Mouse (Mus musculus): Measurements from ENCODE around the gene Pigl. TPM values are rescaled to one million over a fixed set of nuclear protein-coding genes. Genes with fewer than 3 reads are reported as not detected.
"Not testable (repeated sequence)": the region's sequence is repeated elsewhere in the genome, so short reads cannot be mapped to it uniquely, and the experiment has no call there.

Pigl gene
- total RNA-seq, 2 experiments from 2014 or later, result 2.2 to 2.6 TPM

- peak overlapping the region; percentile 24; the same call in 1 of the 2 replicates for H3K27ac ChIP-seq
- no peak for TF ChIP-seq CTCF (IDR thresholded peaks at IDR 0.05)
- intact Hi-C loops (cut with DNase I), result no loop called here
- peak overlapping the region; percentile 1; the same call in 1 of the 2 replicates for H3K4me3 ChIP-seq
- peak; percentile 24 for DNase-seq
Observed at GRCm38 (mm10) chr11:62478931-62479330, 20.7 kb downstream of the Pigl start.

GRCm38 (mm10) chr11:62479581-62479980 is 21.3 kb downstream of the Pigl start:
- DNase-seq, result no peak
- no peak for TF ChIP-seq CTCF (IDR thresholded peaks at IDR 0.05)
- Histone ChIP-seq H3K27ac (peak overlapping the region; percentile 24; the same call in 1 of the 2 replicates), H3K4me3 (no peak overlapping the region)
- intact Hi-C loops (cut with DNase I), result no loop called here

- H3K27ac ChIP-seq, result no peak overlapping the region
- no peak for TF ChIP-seq CTCF (IDR thresholded peaks at IDR 0.05)
- H3K4me3 ChIP-seq, result no peak overlapping the region
- no peak for DNase-seq
- intact Hi-C loops (cut with DNase I), result no loop called here
Observed at GRCm38 (mm10) chr11:62486949-62487348, 28.7 kb downstream of the Pigl start.

GRCm38 (mm10) chr11:62487540-62488350 is 29.5 kb downstream of the Pigl start:
- no peak for TF ChIP-seq CTCF (IDR thresholded peaks at IDR 0.05)
- no peak overlapping the region for H3K4me3 ChIP-seq
- intact Hi-C loops (cut with DNase I), result no loop called here
- no peak for DNase-seq
- 0 out of 2 replicates have a peak overlapping the region, but pooled peaks have one; percentile 20 for H3K27ac ChIP-seq

- TF ChIP-seq CTCF (IDR thresholded peaks at IDR 0.05), result no peak
- H3K4me3 ChIP-seq, result no peak overlapping the region
- no peak for DNase-seq
- H3K27ac ChIP-seq, result no peak overlapping the region
- intact Hi-C loops (cut with DNase I), result loop anchor here (5.0 kb wide), 1 partner anchor 36 kb away; the partner anchor contains the start of genes Ncor1 and Pigl
Observed at GRCm38 (mm10) chr11:62493701-62494100, 35.4 kb downstream of the Pigl start.

- peak overlapping the region; percentile 41 for H3K4me3 ChIP-seq
Observed at GRCm38 (mm10) chr11:62494754-62495275, 36.6 kb downstream of the Pigl start.

GRCm38 (mm10) chr11:62495276-62495801 is 37.1 kb downstream of the Pigl start:
- intact Hi-C loops (cut with DNase I), result loop anchor here (5.0 kb wide), 1 partner anchor 98 kb away; no protein-coding TSS in a partner anchor
- peak overlapping the region; percentile 81 for H3K27ac ChIP-seq
- peak overlapping the region; percentile 41 for H3K4me3 ChIP-seq
- no peak for TF ChIP-seq CTCF (IDR thresholded peaks at IDR 0.05)
- peak; percentile 70 for DNase-seq

More at GRCm38 (mm10) chr11:62494754-62495275, 36.6 kb downstream of the Pigl start:
- peak overlapping the region; percentile 81 for H3K27ac ChIP-seq
- DNase-seq, result peak; percentile 32
- TF ChIP-seq CTCF (IDR thresholded peaks at IDR 0.05), result no peak
- intact Hi-C loops (cut with DNase I), result loop anchor here (5.0 kb wide), 2 partner anchors 38 to 98 kb away; partner anchors contain the start of genes Ncor1 and Pigl

- peak; percentile 74 for TF ChIP-seq CTCF (IDR thresholded peaks at IDR 0.05)
- H3K27ac ChIP-seq, result peak overlapping the region; percentile 81
- peak; percentile 29 for DNase-seq
- intact Hi-C loops (cut with DNase I), result loop anchor here (5.0 kb wide), 1 partner anchor 99 kb away; no protein-coding TSS in a partner anchor
- no peak overlapping the region for H3K4me3 ChIP-seq
Observed at GRCm38 (mm10) chr11:62496151-62496715, 38.0 kb downstream of the Pigl start.

- H3K27ac ChIP-seq, result peak overlapping the region; percentile 20
- intact Hi-C loops (cut with DNase I), result loop anchor here (5.0 kb wide), 1 partner anchor 100 kb away; no protein-coding TSS in a partner anchor
- H3K4me3 ChIP-seq, result no peak overlapping the region
- DNase-seq, result no peak
- TF ChIP-seq CTCF (IDR thresholded peaks at IDR 0.05), result no peak
Observed at GRCm38 (mm10) chr11:62497181-62497580, 38.9 kb downstream of the Pigl start.

GRCm38 (mm10) chr11:62498802-62499201 is 40.5 kb downstream of the Pigl start:
- intact Hi-C loops (cut with DNase I), result loop anchor here (5.0 kb wide), 1 partner anchor 102 kb away; no protein-coding TSS in a partner anchor
- DNase-seq, result no peak
- TF ChIP-seq CTCF (IDR thresholded peaks at IDR 0.05), result no peak
- no peak overlapping the region for H3K27ac ChIP-seq
- no peak overlapping the region for H3K4me3 ChIP-seq

- no peak for TF ChIP-seq CTCF (IDR thresholded peaks at IDR 0.05)
Observed at GRCm38 (mm10) chr11:62500529-62500928, 42.3 kb downstream of the Pigl start.

GRCm38 (mm10) chr11:62507683-62508082 is 49.4 kb downstream of the Pigl start:
- intact Hi-C loops (cut with DNase I), result no loop called here
- no peak for DNase-seq
- no peak for TF ChIP-seq CTCF (IDR thresholded peaks at IDR 0.05)
- H3K27ac ChIP-seq, result no peak overlapping the region
- no peak overlapping the region for H3K4me3 ChIP-seq

More at GRCm38 (mm10) chr11:62500529-62500928, 42.3 kb downstream of the Pigl start:
- intact Hi-C loops (cut with DNase I), result no loop called here
- DNase-seq, result no peak
- Histone ChIP-seq H3K27ac (no peak overlapping the region), H3K4me3 (no peak overlapping the region)

GRCm38 (mm10) chr11:62508365-62508764 is 50.1 kb downstream of the Pigl start:
- intact Hi-C loops (cut with DNase I); H3K27ac ChIP-seq; DNase-seq: not testable (repeated sequence)

GRCm38 (mm10) chr11:62508816-62509215 is 50.6 kb downstream of the Pigl start:
- H3K27ac ChIP-seq; H3K4me3 ChIP-seq; DNase-seq; intact Hi-C loops (cut with DNase I): not testable (repeated sequence)

More at GRCm38 (mm10) chr11:62508365-62508764, 50.1 kb downstream of the Pigl start:
- H3K4me3 ChIP-seq, result not testable (repeated sequence)
